Mouse (Mus musculus): ENCODE measurements around the gene Pcsk7.
A peak's percentile ranks its signal among the peaks of the same experiment; 100 is the strongest.

Gene Pcsk7

GRCm38 (mm10) chr9:45961855-45962254 lies 55.6 kb downstream of the Pcsk7 start:
- no peak for DNase-seq (ENCODE audit: low spot score)

GRCm38 (mm10) chr9:45963577-45963976 lies 57.3 kb downstream of the Pcsk7 start:
- no peak for DNase-seq (ENCODE audit: low spot score)

GRCm38 (mm10) chr9:45976884-45977283 lies 70.6 kb downstream of the Pcsk7 start:
- DNase-seq (ENCODE audit: low spot score) = peak; percentile 15

Data from T-cell, adult 2 months (primary cell).